Mouse (Mus musculus) CH12.LX (cell line): Measurements from ENCODE around the gene Iqschfp. TPM values are rescaled to one million over a fixed set of nuclear protein-coding genes. Genes with fewer than 3 reads are reported as not detected.

ENCODE experiments used
- DNase-seq: peaks from one replicate; pipeline ENCODE4 v3.0.0-alpha.2; 2013; ENCODE audit errors: extremely low read depth
- H3K27ac ChIP-seq: 2 replicates; pipeline ENCODE4 v1.5.1; 2012; ENCODE audit warnings: low read depth, mild to moderate bottlenecking, control low read depth, moderate library complexity; ENCODE audit not compliant: insufficient read depth
- H3K27me3 ChIP-seq: replicated peaks from 2 replicates; pipeline ENCODE3; 2012; ENCODE audit warnings: inconsistent platforms
- H3K36me3 ChIP-seq, 2 experiments: replicated peaks in 1 of 2; 2 replicates each; pipeline versions ENCODE3 to v1.6.1; 2012; ENCODE audit warnings: inconsistent platforms in 1 of 2, low read length in 1 of 2, mild to moderate bottlenecking in 1 of 2, mixed read lengths in 1 of 2, moderate library complexity in 1 of 2; ENCODE audit not compliant: control insufficient read depth in 1 of 2, insufficient read depth in 1 of 2
- H3K4me1 ChIP-seq, 2 experiments: 2 replicates each; pipeline ENCODE4 v1.6.1; 2012; ENCODE audit warnings: inconsistent platforms in 1 of 2, moderate library complexity in 1 of 2; ENCODE audit not compliant: insufficient read depth in 2 of 2, control insufficient read depth in 1 of 2
- H3K4me2 ChIP-seq: 2 replicates; pipeline ENCODE4 v1.6.1; 2012; ENCODE audit warnings: low read depth, mild to moderate bottlenecking, control low read depth; ENCODE audit not compliant: poor library complexity, insufficient read depth, severe bottlenecking
- H3K4me3 ChIP-seq, 3 experiments: fragments of 150-350 bp in 1 of 3; sonication (generic) in 1 of 3; replicated peaks in 1 of 3; 2 replicates each; pipeline versions ENCODE3 to v1.5.1; 2011 to 2012; ENCODE audit warnings: low read depth in 2 of 3, low read length in 2 of 3, mild to moderate bottlenecking in 2 of 3, moderate library complexity in 2 of 3, control low read depth in 1 of 3, improper control_type of control experiment in 1 of 3, inconsistent platforms in 1 of 3, mixed read lengths in 1 of 3; ENCODE audit not compliant: poor library complexity in 1 of 3
- H3K79me2 ChIP-seq: replicated peaks from 2 replicates; pipeline ENCODE4 v1.6.1; 2012; ENCODE audit warnings: mild to moderate bottlenecking, moderate library complexity; ENCODE audit not compliant: control insufficient read depth, poor library complexity, insufficient read depth, severe bottlenecking; ENCODE audit errors: extremely low read depth
- H3K9ac ChIP-seq: 2 replicates; pipeline ENCODE4 v1.6.1; 2012; ENCODE audit warnings: low read depth, mild to moderate bottlenecking, control low read depth, moderate library complexity; ENCODE audit not compliant: insufficient read depth
- H3K9me3 ChIP-seq: replicated peaks from 2 replicates; pipeline ENCODE3; 2012; ENCODE audit warnings: low read length, inconsistent platforms, mixed read lengths
- BHLHE40 ChIP-seq: IDR thresholded peaks from 2 replicates; pipeline ENCODE4 v1.6.1; 2011; ENCODE audit warnings: mild to moderate bottlenecking, low read depth, low read length, improper control_type of control experiment
- CHD1 ChIP-seq: IDR thresholded peaks from 2 replicates; pipeline ENCODE4 v1.6.1; 2012; ENCODE audit warnings: low read depth, low read length, improper control_type of control experiment, inconsistent platforms
- CHD2 ChIP-seq: IDR thresholded peaks from 2 replicates; pipeline ENCODE4 v1.6.1; 2011; ENCODE audit warnings: low read length, improper control_type of control experiment
- CTCF ChIP-seq, 2 experiments: IDR thresholded peaks in 1 of 2; conservative IDR thresholded peaks in 1 of 2; 2 replicates each; pipeline ENCODE4 v1.5.1; 2011 to 2012; ENCODE audit warnings: low read depth in 2 of 2, low read length in 2 of 2, improper control_type of control experiment in 1 of 2, inconsistent platforms in 1 of 2, mild to moderate bottlenecking in 1 of 2, moderate library complexity in 1 of 2
- E2F4 ChIP-seq: IDR thresholded peaks from 2 replicates; pipeline ENCODE4 v1.6.1; 2011; ENCODE audit warnings: low read depth, low read length, improper control_type of control experiment; ENCODE audit not compliant: insufficient replicate concordance
- ELF1 ChIP-seq: IDR thresholded peaks from 2 replicates; pipeline ENCODE4 v1.6.1; 2014; ENCODE audit warnings: low read depth, mild to moderate bottlenecking, inconsistent platforms, low read length, improper control_type of control experiment
- EP300 ChIP-seq: IDR thresholded peaks from 2 replicates; pipeline ENCODE4 v1.6.1; 2011; ENCODE audit warnings: low read length, improper control_type of control experiment
- ETS1 ChIP-seq: conservative IDR thresholded peaks from 2 replicates; pipeline ENCODE4 v1.6.1; 2012; ENCODE audit warnings: low read depth, mild to moderate bottlenecking, inconsistent platforms, low read length, improper control_type of control experiment, moderate library complexity
- HCFC1 ChIP-seq: IDR thresholded peaks from 2 replicates; pipeline ENCODE4 v1.6.1; 2012; ENCODE audit warnings: low read depth, mild to moderate bottlenecking, inconsistent platforms, low read length, improper control_type of control experiment
- IRF4 ChIP-seq: IDR thresholded peaks from 2 replicates; pipeline ENCODE4 v1.6.1; 2014; ENCODE audit warnings: low read depth, mild to moderate bottlenecking, inconsistent platforms, low read length, improper control_type of control experiment
- JUND ChIP-seq: conservative IDR thresholded peaks from 2 replicates; pipeline ENCODE4 v1.6.1; 2011; ENCODE audit warnings: low read depth, low read length, improper control_type of control experiment
- KAT2A ChIP-seq: IDR thresholded peaks from 2 replicates; pipeline ENCODE4 v1.6.1; 2012; ENCODE audit warnings: low read length, improper control_type of control experiment, inconsistent platforms; ENCODE audit not compliant: insufficient replicate concordance
- MAFK ChIP-seq: IDR thresholded peaks from 2 replicates; pipeline ENCODE4 v1.6.1; 2011; ENCODE audit warnings: low read length, improper control_type of control experiment; ENCODE audit not compliant: insufficient replicate concordance
- MAX ChIP-seq: IDR thresholded peaks from 2 replicates; pipeline ENCODE4 v1.6.1; 2011; ENCODE audit warnings: low read length, improper control_type of control experiment
- MAZ ChIP-seq: IDR thresholded peaks from 2 replicates; pipeline ENCODE4 v1.6.1; 2012; ENCODE audit warnings: low read depth, mild to moderate bottlenecking, inconsistent platforms, low read length, improper control_type of control experiment, moderate library complexity
- MEF2A ChIP-seq: IDR thresholded peaks from 2 replicates; pipeline ENCODE4 v1.6.1; 2014; ENCODE audit warnings: low read depth, mild to moderate bottlenecking, inconsistent platforms, low read length, improper control_type of control experiment, borderline replicate concordance
- MXI1 ChIP-seq: IDR thresholded peaks from 2 replicates; pipeline ENCODE4 v1.6.1; 2011; ENCODE audit warnings: mild to moderate bottlenecking, low read depth, low read length, improper control_type of control experiment
- MYC ChIP-seq: IDR thresholded peaks from 2 replicates; pipeline ENCODE4 v1.6.1; 2011; ENCODE audit warnings: low read depth, mild to moderate bottlenecking, improper control_type of control experiment, low read length
- NRF1 ChIP-seq: IDR thresholded peaks from 2 replicates; pipeline ENCODE4 v1.6.1; 2014; ENCODE audit warnings: low read depth, mild to moderate bottlenecking, inconsistent platforms, low read length, improper control_type of control experiment, moderate library complexity
- PAX5 ChIP-seq: IDR thresholded peaks from 2 replicates; pipeline ENCODE4 v1.6.1; 2012; ENCODE audit warnings: low read length, inconsistent platforms, mixed read lengths
- POLR2A ChIP-seq: IDR thresholded peaks from 2 replicates; pipeline ENCODE4 v1.6.1; 2011; ENCODE audit warnings: low read depth, mild to moderate bottlenecking, improper control_type of control experiment, low read length
- POLR2AphosphoS2 ChIP-seq: IDR thresholded peaks from 2 replicates; pipeline ENCODE4 v1.6.1; 2011; ENCODE audit warnings: low read depth, low read length, improper control_type of control experiment
- RAD21 ChIP-seq: IDR thresholded peaks from 2 replicates; pipeline ENCODE4 v1.6.1; 2011; ENCODE audit warnings: low read depth, mild to moderate bottlenecking, low read length, improper control_type of control experiment, moderate library complexity
- RCOR1 ChIP-seq: conservative IDR thresholded peaks from 2 replicates; pipeline ENCODE4 v1.6.1; 2012; ENCODE audit warnings: low read depth, mild to moderate bottlenecking, inconsistent platforms, low read length, improper control_type of control experiment
- SMC3 ChIP-seq: IDR thresholded peaks from 2 replicates; pipeline ENCODE4 v1.6.1; 2011; ENCODE audit warnings: low read depth, low read length, improper control_type of control experiment
- TBP ChIP-seq: conservative IDR thresholded peaks from 2 replicates; pipeline ENCODE4 v1.6.1; 2011; ENCODE audit warnings: low read depth, low read length, improper control_type of control experiment
- TCF12 ChIP-seq: IDR thresholded peaks from 2 replicates; pipeline ENCODE4 v1.6.1; 2014; ENCODE audit warnings: low read depth, mild to moderate bottlenecking, inconsistent platforms, low read length, improper control_type of control experiment
- UBTF ChIP-seq: IDR thresholded peaks from 2 replicates; pipeline ENCODE4 v1.6.1; 2012; ENCODE audit warnings: low read depth, mild to moderate bottlenecking, inconsistent platforms, low read length, improper control_type of control experiment, moderate library complexity
- USF1 ChIP-seq: IDR thresholded peaks from 2 replicates; pipeline ENCODE4 v1.6.1; 2014; ENCODE audit warnings: low read depth, mild to moderate bottlenecking, inconsistent platforms, low read length, improper control_type of control experiment
- USF2 ChIP-seq: conservative IDR thresholded peaks from 2 replicates; pipeline ENCODE4 v1.6.1; 2011; ENCODE audit warnings: low read depth, low read length, improper control_type of control experiment
- ZC3H11A ChIP-seq: IDR thresholded peaks from 2 replicates; pipeline ENCODE4 v1.6.1; 2012; ENCODE audit warnings: low read depth, mild to moderate bottlenecking, inconsistent platforms, low read length, improper control_type of control experiment
- ZMIZ1 ChIP-seq: IDR thresholded peaks from 2 replicates; pipeline ENCODE4 v1.6.1; 2012; ENCODE audit warnings: low read depth, mild to moderate bottlenecking, inconsistent platforms, low read length, improper control_type of control experiment
- ZNF384 ChIP-seq: IDR thresholded peaks from 2 replicates; pipeline ENCODE4 v1.6.1; 2012; ENCODE audit warnings: low read depth, low read length, improper control_type of control experiment, inconsistent platforms
- dilution Hi-C: fragments of 300-500 bp; cut with MboI; formaldehyde crosslinking; loops from 2 replicates; pipeline ENCODE4 v1.14.3; 2020; ENCODE audit warnings: low sequenced_read_pairs; ENCODE audit not compliant: extremely low pct_unique_long_range_greater_than_20kb, extremely low pct_ligation_motif_present
- in situ Hi-C: fragments of 300-500 bp; cut with MboI; formaldehyde crosslinking; loops from 3 replicates; pipeline ENCODE4 v1.14.3; 2019; ENCODE audit warnings: low sequenced_read_pairs, low pct_ligation_motif_present, low pct_unique_long_range_greater_than_20kb, mixed read lengths
- polyA plus RNA-seq: library from polyadenylated mRNA; unstranded; fragments of >175 nt; gene quantifications from 2 replicates; pipeline ENCODE4 v1.2.1, GENCODE M21; 2012; ENCODE audit warnings: low read depth; ENCODE audit not compliant: insufficient read length
- total RNA-seq, 2 experiments: library from RNA; depleted of rRNA; stranded (reverse); fragments of 300-350 nt in 1 of 2; fragments of >200 nt in 1 of 2; gene quantifications; 2 replicates each; pipeline ENCODE4 v1.2.3; 2012 to 2014

Gene Iqschfp
- total and polyA plus RNA-seq, 3 experiments = 0.13 to 0.25 TPM; not detected in 1

GRCm38 (mm10) chr3:67902517-67902916 is 10.5 kb downstream of the Iqschfp start:
- dilution Hi-C loops (no loop called here), in situ Hi-C loops (no loop called here)

GRCm38 (mm10) chr3:67908586-67908985 is 16.6 kb downstream of the Iqschfp start:
- H3K4me2 ChIP-seq = no peak overlapping the region
- H3K4me1 ChIP-seq = no peaks in the 10 kb centered on the region
- dilution Hi-C loops (no loop called here), in situ Hi-C loops (no loop called here)
- H3K27me3 ChIP-seq = no peaks in the 10 kb centered on the region
- H3K9ac ChIP-seq = no peak overlapping the region
- no peak overlapping the region for H3K4me3 ChIP-seq
- no peak for TF ChIP-seq SMC3
- no peak for TF ChIP-seq ZNF384
- no peak for TF ChIP-seq RCOR1
- no peak for TF ChIP-seq TCF12
- TF ChIP-seq UBTF = no peak
- no peak for TF ChIP-seq POLR2AphosphoS2
- no peak for TF ChIP-seq EP300
- TF ChIP-seq ZC3H11A = no peak
- TF ChIP-seq CHD1 = no peak
- TF ChIP-seq ELF1 = no peak
- no peak for TF ChIP-seq MYC
- TF ChIP-seq CHD2 = no peak
- no peak for TF ChIP-seq ETS1
- TF ChIP-seq MXI1 = no peak
- TF ChIP-seq BHLHE40 = no peak
- no peak overlapping the region for H3K27ac ChIP-seq
- DNase-seq = no peak
- H3K79me2 ChIP-seq = no peaks in the 10 kb centered on the region
- no peaks in the 10 kb centered on the region for H3K36me3 ChIP-seq
- no peaks in the 10 kb centered on the region for H3K9me3 ChIP-seq

More at GRCm38 (mm10) chr3:67902517-67902916, 10.5 kb downstream of the Iqschfp start:
- H3K4me1 ChIP-seq = peaks cover 0 to 3% of the 10 kb centered on the region in 2 experiments; a peak in 1 of 4 replicates
- DNase-seq = peak; percentile 17
- no peaks in the 10 kb centered on the region for H3K9me3 ChIP-seq
- no peaks in the 10 kb centered on the region for H3K79me2 ChIP-seq
- no peak for TF ChIP-seq CTCF (conservative IDR thresholded peaks at IDR 0.05 in 1 of 2, IDR thresholded peaks at IDR 0.05 in 1 of 2; ENCODE audit: low read depth in 2 of 2, low read length in 2 of 2)
- no peak for TF ChIP-seq ZC3H11A
- TF ChIP-seq E2F4 = no peak
- TF ChIP-seq MAZ = no peak
- no peak for TF ChIP-seq HCFC1
- TF ChIP-seq MEF2A = no peak
- no peak for TF ChIP-seq KAT2A
- TF ChIP-seq CHD2 = no peak
- no peak for TF ChIP-seq TBP
- no peak for TF ChIP-seq UBTF
- TF ChIP-seq CHD1 = no peak
- TF ChIP-seq MAX = 0 out of 2 replicates have a peak, but pooled peaks have one; percentile 33
- no peak for TF ChIP-seq ETS1
- no peak for TF ChIP-seq RAD21
- no peak for TF ChIP-seq MYC
- TF ChIP-seq EP300 = peak; percentile 64; the same call in 1 of the 2 replicates
- no peak for TF ChIP-seq ELF1
- no peak for TF ChIP-seq NRF1
- no peak for TF ChIP-seq MXI1
- no peak for TF ChIP-seq ZNF384
- TF ChIP-seq BHLHE40 = no peak
- no peak for TF ChIP-seq USF2
- TF ChIP-seq PAX5 = no peak
- TF ChIP-seq JUND = no peak
- no peak for TF ChIP-seq MAFK
- TF ChIP-seq SMC3 = no peak
- no peak for TF ChIP-seq RCOR1
- TF ChIP-seq USF1 = peak; percentile 38
- TF ChIP-seq POLR2A = no peak
- TF ChIP-seq IRF4 = peak; percentile 79
- TF ChIP-seq ZMIZ1 = no peak
- TF ChIP-seq, all 38 proteins: peak for 4
- Histone ChIP-seq H3K36me3 (no peaks in the 10 kb centered on the region), H3K9ac (no peak overlapping the region), H3K27me3 (no peaks in the 10 kb centered on the region), H3K4me2 (0 out of 2 replicates have a peak overlapping the region, but pooled peaks have one; percentile 13), H3K27ac (no peak overlapping the region), H3K4me3 (no peak overlapping the region)
